Mouse (Mus musculus) small intestine, adult 2 months (tissue): Measurements from ENCODE around the gene Itprip.

ENCODE experiments used
- CTCF ChIP-seq: fragments of 200-500 bp; IDR thresholded peaks from 2 replicates; pipeline ENCODE4 v1.5.1; 2012; ENCODE audit warnings: low read depth, mild to moderate bottlenecking, control low read depth, inconsistent platforms, low read length, moderate library complexity, mixed read lengths; ENCODE audit not compliant: insufficient replicate concordance, insufficient read length; ENCODE audit errors: extremely low read depth
- POLR2A ChIP-seq: fragments of 200-500 bp; IDR thresholded peaks from 2 replicates; pipeline ENCODE4 v1.6.1; 2012; ENCODE audit warnings: low read depth, mild to moderate bottlenecking, control low read depth, inconsistent platforms, low read length, moderate library complexity

- TF ChIP-seq CTCF (no peak), POLR2A (no peak)
Observed at GRCm38 (mm10) chr19:47907596-47907995, 11.5 kb downstream of the Itprip start.
